Mouse (Mus musculus) bone marrow macrophage, adult 2 months (primary cell): ENCODE measurements around the gene BC004004.

Experiments
- CTCF ChIP-seq: IDR thresholded peaks from 2 replicates; pipeline ENCODE4 v1.5.1; 2012; ENCODE audit warnings: low read depth, mild to moderate bottlenecking, low read length, moderate library complexity
- POLR2A ChIP-seq: IDR thresholded peaks from 2 replicates; pipeline ENCODE4 v1.6.1; 2012; ENCODE audit warnings: mild to moderate bottlenecking, low read depth, low read length, borderline replicate concordance

DNA sequence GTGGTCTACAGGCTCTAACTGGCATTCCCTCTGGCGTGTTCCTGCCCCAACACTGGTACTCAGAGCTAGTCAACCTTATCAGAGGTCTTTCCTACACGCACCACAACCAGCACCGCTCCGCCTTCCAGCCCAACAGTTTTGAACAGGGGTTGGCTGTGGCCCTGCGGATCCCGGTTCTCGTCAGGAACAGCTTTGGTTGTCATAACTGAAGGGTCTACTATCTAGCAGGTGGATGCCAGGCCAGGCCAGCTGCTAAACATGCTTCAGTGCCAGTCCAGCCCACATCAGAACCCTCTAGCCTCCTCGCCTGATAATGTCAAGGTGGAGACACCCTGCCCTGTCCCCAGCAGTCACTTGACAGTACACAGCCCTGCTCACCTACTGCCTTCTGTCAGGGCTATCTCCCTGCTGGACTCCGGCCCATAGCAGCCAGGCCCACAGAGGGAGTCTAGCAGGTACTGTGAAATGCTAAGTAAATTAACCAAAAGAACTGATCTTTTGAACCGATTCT is 11.5 kb upstream of the BC004004 start:
- TF ChIP-seq POLR2A = no peak
- TF ChIP-seq CTCF = no peak
